Mouse (Mus musculus) intestine, embryonic 16.5 days (tissue): ENCODE data around the gene Coa3. TPM values are rescaled to one million over a fixed set of nuclear protein-coding genes. Genes with fewer than 3 reads are reported as not detected.

Experiments
- ATAC-seq: fragments of 200-750 bp; cut with Nextera tagmentation; 2 replicates; pipeline ENCODE4 v1.8.0; 2017; ENCODE audit warnings: moderate TSS enrichment, moderate library complexity
- H3K27ac ChIP-seq: fragments of 300-500 bp; sonication (generic); 2 replicates; pipeline ENCODE4 v1.5.1; 2014; ENCODE audit warnings: mild to moderate bottlenecking, low read length
- H3K27me3 ChIP-seq: fragments of 300-500 bp; sonication (generic); replicated peaks from 2 replicates; pipeline ENCODE4 v1.6.1; 2014; ENCODE audit warnings: low read length, control low read depth, mixed read lengths; ENCODE audit not compliant: control insufficient read depth, insufficient read depth
- H3K36me3 ChIP-seq: fragments of 300-500 bp; sonication (generic); 2 replicates; pipeline ENCODE4 v1.6.1; 2014; ENCODE audit warnings: low read length, control low read depth; ENCODE audit not compliant: control insufficient read depth, insufficient read depth
- H3K4me1 ChIP-seq: fragments of 300-500 bp; sonication (generic); 2 replicates; pipeline ENCODE4 v1.6.1; 2014; ENCODE audit warnings: low read length, control low read depth, mixed read lengths; ENCODE audit not compliant: control insufficient read depth, insufficient read depth
- H3K4me2 ChIP-seq: fragments of 300-500 bp; sonication (generic); 2 replicates; pipeline ENCODE4 v1.6.1; 2014; ENCODE audit warnings: low read depth, low read length, control low read depth
- H3K4me3 ChIP-seq: fragments of 300-500 bp; sonication (generic); 2 replicates; pipeline ENCODE4 v1.5.1; 2014; ENCODE audit warnings: mild to moderate bottlenecking, low read length
- H3K9ac ChIP-seq: fragments of 300-500 bp; sonication (generic); 2 replicates; pipeline ENCODE4 v1.6.1; 2014; ENCODE audit warnings: low read depth, low read length
- H3K9me3 ChIP-seq: fragments of 300-500 bp; sonication (generic); 2 replicates; pipeline ENCODE4 v1.6.1; 2016; ENCODE audit warnings: low read length, control low read depth; ENCODE audit not compliant: control insufficient read depth
- WGBS: fragments of 180-500 bp; shearing (Covaris S2); extraction: QIAGEN DNeasy Blood & Tissue Kit; methylation state at CpG from one replicate; pipeline ENCODE4 v1.1.7; 2014; 5-methylcytosine and 5-hydroxymethylcytosine counted together
- polyA plus RNA-seq: library from polyadenylated mRNA; unstranded; fragments of >200 nt; fragmentation: Nextera tagmentation; extraction: Ambion mirVana; gene quantifications from 2 replicates; pipeline ENCODE4 v1.2.1, GENCODE M21; 2015

The Coa3 gene
- polyA plus RNA-seq, 1 experiment from 2014 or later = 278 TPM

- 82% methylated on average over 8 of the region's 8 CpGs for WGBS
- Histone ChIP-seq H3K9ac (peak overlapping the region; percentile 92), H3K27ac (peak overlapping the region; percentile 77; the same call in 1 of the 2 replicates), H3K36me3 (peaks cover 8% of the 10 kb centered on the region), H3K9me3 (no peaks in the 10 kb centered on the region), H3K4me3 (peak overlapping the region; percentile 88), H3K27me3 (no peaks in the 10 kb centered on the region), H3K4me2 (peak overlapping the region; percentile 81), H3K4me1 (peaks cover 3% of the 10 kb centered on the region; the same call in 1 of the 2 replicates)
- ATAC-seq = no peak
Observed at GRCm38 (mm10) chr11:101315082-101315650, 36.3 kb upstream of the Coa3 start.

- H3K36me3 ChIP-seq = peaks cover 2% of the 10 kb centered on the region; the same call in 1 of the 2 replicates
- H3K4me2 ChIP-seq = no peak overlapping the region
- H3K27ac ChIP-seq = no peak overlapping the region
- no peaks in the 10 kb centered on the region for H3K9me3 ChIP-seq
- WGBS = 95% methylated on average over 1 of the region's 1 CpGs
- no peak overlapping the region for H3K4me3 ChIP-seq
- H3K4me1 ChIP-seq = peaks cover 3% of the 10 kb centered on the region; the same call in 1 of the 2 replicates
- no peak overlapping the region for H3K9ac ChIP-seq
- no peak for ATAC-seq
- no peaks in the 10 kb centered on the region for H3K27me3 ChIP-seq
Observed at GRCm38 (mm10) chr11:101314567-101314966, 35.7 kb upstream of the Coa3 start.

GRCm38 (mm10) chr11:101312150-101312549 is 33.2 kb upstream of the Coa3 start:
- H3K27me3 ChIP-seq = no peaks in the 10 kb centered on the region
- ATAC-seq = no peak
- no peaks in the 10 kb centered on the region for H3K9me3 ChIP-seq
- peaks cover 3% of the 10 kb centered on the region; the same call in 1 of the 2 replicates for H3K4me1 ChIP-seq
- 54% methylated on average over 3 of the region's 3 CpGs for WGBS
- H3K4me2 ChIP-seq = no peak overlapping the region
- no peak overlapping the region for H3K27ac ChIP-seq
- no peak overlapping the region for H3K9ac ChIP-seq
- H3K4me3 ChIP-seq = no peak overlapping the region
- H3K36me3 ChIP-seq = no peaks in the 10 kb centered on the region

- no peak overlapping the region for H3K4me2 ChIP-seq
- 88% methylated on average over 3 of the region's 3 CpGs for WGBS
Observed at GRCm38 (mm10) chr11:101311083-101311482, 32.2 kb upstream of the Coa3 start.

GRCm38 (mm10) chr11:101307744-101308143 is 28.8 kb upstream of the Coa3 start:
- peak; percentile 53; the same call in 1 of the 2 replicates for ATAC-seq
- H3K9me3 ChIP-seq = no peaks in the 10 kb centered on the region
- no peaks in the 10 kb centered on the region for H3K4me1 ChIP-seq
- H3K4me3 ChIP-seq = no peak overlapping the region
- no peak overlapping the region for H3K9ac ChIP-seq
- no peaks in the 10 kb centered on the region for H3K36me3 ChIP-seq
- H3K27ac ChIP-seq = no peak overlapping the region
- WGBS = 26% methylated on average over 5 of the region's 5 CpGs
- no peak overlapping the region for H3K4me2 ChIP-seq
- H3K27me3 ChIP-seq = no peaks in the 10 kb centered on the region

More at GRCm38 (mm10) chr11:101311083-101311482, 32.2 kb upstream of the Coa3 start:
- ATAC-seq = no peak
- no peaks in the 10 kb centered on the region for H3K4me1 ChIP-seq
- H3K27ac ChIP-seq = no peak overlapping the region
- no peak overlapping the region for H3K9ac ChIP-seq
- H3K4me3 ChIP-seq = no peak overlapping the region
- no peaks in the 10 kb centered on the region for H3K36me3 ChIP-seq
- H3K9me3 ChIP-seq = no peaks in the 10 kb centered on the region
- no peaks in the 10 kb centered on the region for H3K27me3 ChIP-seq

GRCm38 (mm10) chr11:101302004-101302798 is 23.3 kb upstream of the Coa3 start, which contains the start of gene Becn1:
Gene Becn1, minus strand, starts transcription at chr11:101302286.
- H3K4me3 ChIP-seq = peak within 1 kb of the TSS; percentile 90
- ATAC-seq = peak; percentile 96
- H3K27me3 ChIP-seq = no peaks in the 10 kb centered on the region
- H3K4me2 ChIP-seq = peak within 1 kb of the TSS; percentile 85
- H3K9me3 ChIP-seq = no peaks in the 10 kb centered on the region
- H3K9ac ChIP-seq = peak within 1 kb of the TSS; percentile 87
- H3K36me3 ChIP-seq = 0 out of 2 replicates have a peak, but pooled peaks cover 3% of the 10 kb centered on the region
- H3K4me1 ChIP-seq = peaks cover 13% of the 10 kb centered on the region; the same call in 1 of the 2 replicates
- H3K27ac ChIP-seq = peak within 1 kb of the TSS; percentile 43; the same call in 1 of the 2 replicates
- 5% methylated on average over 39 of the region's 39 CpGs for WGBS

- H3K27me3 ChIP-seq = no peaks in the 10 kb centered on the region
- H3K9me3 ChIP-seq = no peaks in the 10 kb centered on the region
- H3K4me2 ChIP-seq = peak overlapping the region; percentile 85
- H3K4me1 ChIP-seq = peaks cover 13% of the 10 kb centered on the region; the same call in 1 of the 2 replicates
- H3K27ac ChIP-seq = peak overlapping the region; percentile 43; the same call in 1 of the 2 replicates
- 11% methylated on average over 26 of the region's 26 CpGs for whole genome bisulfite sequencing
- 0 out of 2 replicates have a peak, but pooled peaks cover 3% of the 10 kb centered on the region for H3K36me3 ChIP-seq
- peak overlapping the region; percentile 90 for H3K4me3 ChIP-seq
- peak; percentile 54 for ATAC-seq
- H3K9ac ChIP-seq = peak overlapping the region; percentile 87
Observed at GRCm38 (mm10) chr11:101301299-101302003, 22.5 kb upstream of the Coa3 start.

- Histone ChIP-seq H3K27ac (no peak overlapping the region), H3K4me1 (peaks cover 13% of the 10 kb centered on the region; the same call in 1 of the 2 replicates), H3K9me3 (no peaks in the 10 kb centered on the region), H3K4me2 (peak overlapping the region; percentile 85), H3K36me3 (0 out of 2 replicates have a peak, but pooled peaks cover 3% of the 10 kb centered on the region), H3K27me3 (no peaks in the 10 kb centered on the region), H3K4me3 (peak overlapping the region; percentile 90), H3K9ac (peak overlapping the region; percentile 87)
- 63% methylated on average over 7 of the region's 7 CpGs for WGBS
- no peak for ATAC-seq
Observed at GRCm38 (mm10) chr11:101300881-101301280, 22.0 kb upstream of the Coa3 start.

GRCm38 (mm10) chr11:101295191-101295590 is 16.3 kb upstream of the Coa3 start:
- no peak overlapping the region for H3K9ac ChIP-seq
- no peaks in the 10 kb centered on the region for H3K9me3 ChIP-seq
- H3K27ac ChIP-seq = no peak overlapping the region
- peaks cover 18% of the 10 kb centered on the region; the same call in 1 of the 2 replicates for H3K36me3 ChIP-seq
- H3K4me3 ChIP-seq = no peak overlapping the region
- 91% methylated on average over 8 of the region's 8 CpGs for WGBS
- H3K4me2 ChIP-seq = no peak overlapping the region
- ATAC-seq = no peak
- H3K27me3 ChIP-seq = no peaks in the 10 kb centered on the region
- H3K4me1 ChIP-seq = no peaks in the 10 kb centered on the region
